Mouse (Mus musculus): ENCODE data around the gene Akap7. TPM values are rescaled to one million over a fixed set of nuclear protein-coding genes. Genes with fewer than 3 reads are reported as not detected.
A peak's percentile ranks its signal among the peaks of the same experiment; 100 is the strongest.

Gene Akap7
- polyA plus RNA-seq (2016; fragmentation: Nextera tagmentation; extraction: Ambion mirVana), result 17.2 and 17.5 TPM in 2 replicates

DNA sequence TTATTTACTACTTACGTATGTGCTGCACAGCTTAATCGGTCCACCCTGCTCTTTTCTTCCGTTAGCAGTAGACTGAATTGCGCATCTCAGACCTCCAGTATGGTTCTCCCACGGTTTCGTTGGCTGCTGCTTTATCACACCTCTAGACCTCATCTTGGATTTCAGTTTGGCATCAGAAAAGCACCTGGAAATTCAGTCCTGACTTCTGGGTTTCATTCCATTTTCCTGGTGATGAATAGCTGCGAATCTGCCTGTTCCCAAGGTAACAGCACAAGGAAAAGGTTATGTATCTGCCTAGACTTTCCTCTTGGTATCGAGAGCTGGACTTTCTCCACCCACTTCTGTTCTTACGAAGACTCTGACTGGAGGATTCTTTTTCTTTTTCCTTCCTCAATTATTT lies at the start of gene Akap7:
TSS of gene Akap7 (minus strand) at position 101 of the 400 bp plus-strand sequence.
- no peaks in the 10 kb centered on the region for H3K27me3 ChIP-seq (ENCODE audit: low read depth, poor library complexity, severe bottlenecking)
- H3K27ac ChIP-seq (replicated peaks), result no peak within 1 kb of the TSS
- no peak within 1 kb of the TSS for H3K4me3 ChIP-seq
- H3K36me3 ChIP-seq, result no peaks in the 10 kb centered on the region
- H3K9me3 ChIP-seq (replicated peaks), result no peaks in the 10 kb centered on the region
- WGBS, result 93% methylated on average over 9 of the region's 9 CpGs
- no peak for DNase-seq (ENCODE audit: low spot score)
- 0 out of 2 replicates have a peak, but pooled peaks cover 7% of the 10 kb centered on the region for H3K4me1 ChIP-seq

DNA sequence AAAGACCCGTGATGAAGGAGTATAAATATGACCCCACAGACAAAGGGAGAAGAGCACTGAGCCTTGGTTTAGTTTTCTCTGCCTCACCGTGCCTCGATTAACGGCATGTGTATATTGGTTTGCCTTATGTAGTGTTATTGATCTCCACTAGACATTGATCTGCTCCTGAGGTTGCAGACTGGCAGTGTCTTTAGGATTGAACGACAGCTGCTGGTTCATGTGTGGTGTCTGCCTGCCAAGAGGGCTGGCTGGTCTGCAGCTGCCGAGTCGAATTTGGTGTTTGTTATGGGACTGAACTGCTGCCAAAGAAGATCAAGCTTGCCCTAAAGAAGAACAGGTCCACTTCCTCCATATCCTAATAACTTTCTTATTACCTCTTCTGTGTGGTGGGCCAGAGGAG lies 46.7 kb upstream of the Akap7 start:
- no peak for DNase-seq (ENCODE audit: low spot score)
- H3K27me3 ChIP-seq (ENCODE audit: low read depth, poor library complexity, severe bottlenecking), result peaks cover 10% of the 10 kb centered on the region
- H3K36me3 ChIP-seq, result no peaks in the 10 kb centered on the region
- 0 out of 2 replicates have a peak, but pooled peaks cover 3% of the 10 kb centered on the region for H3K4me1 ChIP-seq
- 94% methylated on average over 7 of the region's 7 CpGs for WGBS
- H3K27ac ChIP-seq (replicated peaks), result no peak overlapping the region
- H3K9me3 ChIP-seq (replicated peaks), result no peaks in the 10 kb centered on the region
- no peak overlapping the region for H3K4me3 ChIP-seq

DNA sequence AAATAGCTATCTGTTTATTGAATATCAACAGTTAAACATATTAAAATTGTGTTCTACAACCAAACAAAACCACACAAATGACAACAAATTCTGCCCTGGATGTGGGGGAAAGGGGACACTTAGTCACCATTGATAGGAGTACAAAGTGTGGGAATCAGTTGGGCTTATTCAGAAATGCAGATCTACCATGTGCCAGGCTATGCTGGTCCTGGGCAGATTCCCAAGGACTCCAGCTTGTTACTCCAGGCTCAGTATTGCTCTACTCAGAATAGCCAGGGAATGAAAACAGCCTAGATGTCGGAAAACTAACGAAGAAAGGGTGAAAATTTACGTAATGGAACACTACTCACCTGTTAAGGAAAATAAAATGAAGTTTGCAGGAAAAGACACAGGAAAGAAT lies 46.3 kb upstream of the Akap7 start:
- no peak overlapping the region for H3K27ac ChIP-seq (replicated peaks)
- no peak for DNase-seq (ENCODE audit: low spot score)
- H3K4me3 ChIP-seq, result no peak overlapping the region
- 92% methylated on average over 3 of the region's 3 CpGs for WGBS
- no peaks in the 10 kb centered on the region for H3K36me3 ChIP-seq
- peaks cover 10% of the 10 kb centered on the region for H3K27me3 ChIP-seq (ENCODE audit: low read depth, poor library complexity, severe bottlenecking)
- H3K4me1 ChIP-seq, result no peaks in the 10 kb centered on the region
- H3K9me3 ChIP-seq (replicated peaks), result no peaks in the 10 kb centered on the region

DNA sequence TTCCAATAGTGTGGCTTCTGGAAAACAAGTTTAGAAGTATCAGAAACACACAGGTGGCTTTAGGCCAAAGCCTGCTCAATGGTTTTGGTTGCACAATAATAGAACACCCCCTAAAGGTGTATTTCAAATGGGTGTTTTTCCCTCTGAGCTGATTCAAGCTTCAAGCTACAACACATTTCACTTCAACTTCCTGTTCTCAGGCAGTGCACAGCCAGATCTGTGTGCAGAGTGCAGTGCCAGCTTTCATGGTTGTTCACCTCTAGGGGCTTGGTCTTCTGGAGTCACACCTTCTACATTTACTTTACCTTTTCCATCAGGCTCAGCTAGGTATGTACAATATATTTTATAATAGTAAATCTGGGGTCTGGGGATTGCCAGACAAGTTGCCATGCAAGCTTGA lies 35.1 kb upstream of the Akap7 start:
- Histone ChIP-seq H3K4me1 (no peaks in the 10 kb centered on the region), H3K4me3 (no peak overlapping the region), H3K36me3 (no peaks in the 10 kb centered on the region), H3K27me3 (ENCODE audit: low read depth, poor library complexity, severe bottlenecking) (no peaks in the 10 kb centered on the region), H3K27ac (replicated peaks) (no peak overlapping the region), H3K9me3 (replicated peaks) (peaks cover 7% of the 10 kb centered on the region; the same call in 1 of the 2 replicates)
- DNase-seq (ENCODE audit: low spot score), result no peak

DNA sequence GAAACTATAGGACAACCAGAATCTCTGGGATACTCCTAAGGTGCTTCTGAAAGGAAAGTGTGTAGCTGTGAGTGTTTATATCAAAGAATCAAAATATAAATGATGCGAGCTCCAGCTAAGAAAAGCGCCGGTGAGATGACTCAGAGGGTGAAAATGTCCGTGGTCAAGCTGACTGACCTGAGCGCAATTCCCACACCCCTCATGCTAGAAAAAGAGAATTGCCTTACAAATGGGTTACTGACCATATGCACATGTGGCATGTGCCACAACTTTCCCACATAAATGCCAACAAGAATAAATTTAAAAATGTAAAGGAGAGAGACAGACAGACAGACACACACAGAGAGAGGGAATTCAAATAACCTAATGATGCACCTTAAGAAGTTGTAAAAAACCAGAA lies 33.0 kb upstream of the Akap7 start:
- Histone ChIP-seq H3K9me3 (replicated peaks) (peaks cover 7% of the 10 kb centered on the region; the same call in 1 of the 2 replicates), H3K27ac (replicated peaks) (no peak overlapping the region), H3K36me3 (no peaks in the 10 kb centered on the region), H3K4me1 (no peaks in the 10 kb centered on the region), H3K27me3 (ENCODE audit: low read depth, poor library complexity, severe bottlenecking) (no peaks in the 10 kb centered on the region), H3K4me3 (no peak overlapping the region)
- no peak for DNase-seq (ENCODE audit: low spot score)
- WGBS, result 94% methylated on average over 5 of the region's 5 CpGs

DNA sequence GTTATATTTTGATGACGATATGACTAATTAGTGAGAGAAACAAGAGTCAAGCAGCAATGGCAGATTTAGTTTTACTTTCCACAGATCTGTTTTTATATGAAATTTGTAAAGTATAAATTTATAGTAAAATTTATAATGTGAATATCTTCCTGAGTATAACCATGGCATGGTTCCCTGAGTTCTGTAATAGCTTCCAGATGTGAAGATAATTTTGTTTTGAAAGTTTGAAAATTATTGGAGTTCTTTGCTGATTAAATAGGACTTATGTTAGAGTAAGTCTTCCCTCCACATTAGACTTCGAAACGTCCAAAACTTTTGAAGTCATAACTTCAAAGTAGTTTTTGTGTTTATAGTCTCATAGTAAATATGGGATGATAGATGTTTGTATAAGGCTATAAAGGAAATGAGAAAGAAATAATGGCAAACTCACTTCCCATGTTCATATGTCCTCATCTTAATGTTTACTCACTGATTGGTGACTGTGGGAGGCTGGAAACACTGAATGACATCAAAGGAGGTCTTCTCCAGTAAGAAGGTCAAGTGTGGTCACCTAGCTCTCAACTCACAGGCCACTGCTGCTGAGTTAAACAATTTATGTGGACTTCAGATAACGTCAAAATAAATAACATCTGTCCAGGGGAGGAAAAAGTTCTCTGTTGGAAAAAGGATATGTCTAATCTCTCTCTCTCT lies 25.9 kb upstream of the Akap7 start:
- H3K27ac ChIP-seq (replicated peaks), result no peak overlapping the region
- H3K4me3 ChIP-seq, result no peak overlapping the region
- no peaks in the 10 kb centered on the region for H3K9me3 ChIP-seq (replicated peaks)
- no peaks in the 10 kb centered on the region for H3K36me3 ChIP-seq
- WGBS, result 80% methylated on average over 4 of the region's 4 CpGs
- no peak for DNase-seq (ENCODE audit: low spot score)
- H3K27me3 ChIP-seq (ENCODE audit: low read depth, poor library complexity, severe bottlenecking), result no peaks in the 10 kb centered on the region
- H3K4me1 ChIP-seq, result no peaks in the 10 kb centered on the region

DNA sequence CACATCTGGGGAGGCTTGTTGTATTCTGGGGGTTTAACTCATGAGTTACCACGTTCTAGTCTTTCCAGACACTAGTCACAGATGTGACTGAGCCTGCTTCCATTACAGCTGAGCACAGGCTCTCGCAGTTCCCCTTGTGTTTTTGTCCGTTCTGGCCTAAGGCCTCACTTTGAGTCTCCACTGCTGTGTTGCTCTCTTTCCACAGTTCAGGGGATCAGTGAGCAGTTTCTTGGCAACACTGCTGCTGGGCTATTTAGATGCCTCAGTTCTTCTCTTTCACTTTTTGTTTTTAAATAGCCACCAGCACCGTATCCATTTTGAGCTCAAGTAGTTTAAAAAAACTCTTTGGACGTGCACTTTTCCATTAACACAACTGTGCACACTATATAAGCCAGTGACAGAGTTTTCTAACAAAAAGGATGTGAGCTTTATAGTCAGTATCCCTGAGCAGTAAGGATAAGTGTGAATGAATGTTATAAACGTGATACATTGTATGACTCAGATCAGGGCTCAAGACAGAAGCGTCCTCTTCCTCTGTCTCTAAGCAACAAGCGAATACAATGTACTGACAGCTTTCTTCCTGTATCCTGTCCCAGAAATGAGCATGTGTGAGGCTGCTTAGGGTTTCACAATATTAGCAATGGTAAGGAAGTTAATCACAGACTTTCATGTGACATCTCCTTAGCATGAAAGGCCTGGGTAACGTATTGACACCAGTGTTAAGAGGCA lies 23.8 kb upstream of the Akap7 start:
- no peak overlapping the region for H3K4me3 ChIP-seq
- no peaks in the 10 kb centered on the region for H3K4me1 ChIP-seq
- H3K27me3 ChIP-seq (ENCODE audit: low read depth, poor library complexity, severe bottlenecking), result no peaks in the 10 kb centered on the region
- H3K27ac ChIP-seq (replicated peaks), result 0 out of 2 replicates have a peak overlapping the region, but pooled peaks have one; percentile 17
- DNase-seq (ENCODE audit: low spot score), result no peak
- 79% methylated on average over 9 of the region's 9 CpGs for WGBS
- H3K9me3 ChIP-seq (replicated peaks), result no peaks in the 10 kb centered on the region
- H3K36me3 ChIP-seq, result no peaks in the 10 kb centered on the region

DNA sequence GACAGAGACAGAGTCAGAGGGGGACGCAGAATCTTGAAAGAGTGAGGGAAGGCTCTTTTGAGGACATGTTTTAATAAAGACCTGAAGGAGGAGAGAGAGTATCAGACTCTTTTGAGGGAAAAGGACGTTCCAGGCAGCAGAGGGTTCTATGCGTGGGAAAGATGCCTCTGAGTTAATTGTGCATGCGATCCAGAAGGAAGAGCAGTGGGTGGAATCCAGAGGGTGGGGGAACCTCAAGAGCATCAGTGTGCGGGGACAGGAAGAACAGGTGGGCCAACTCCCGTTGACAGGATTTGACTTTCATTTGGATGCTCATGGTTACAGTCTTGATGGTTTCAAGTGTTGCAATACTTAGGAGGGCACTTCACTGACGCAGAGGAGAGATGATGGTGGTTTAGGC lies 22.4 kb upstream of the Akap7 start:
- Histone ChIP-seq H3K27ac (replicated peaks) (no peak overlapping the region), H3K9me3 (replicated peaks) (no peaks in the 10 kb centered on the region), H3K36me3 (no peaks in the 10 kb centered on the region), H3K4me3 (no peak overlapping the region), H3K27me3 (ENCODE audit: low read depth, poor library complexity, severe bottlenecking) (no peaks in the 10 kb centered on the region), H3K4me1 (no peaks in the 10 kb centered on the region)
- DNase-seq (ENCODE audit: low spot score), result no peak
- WGBS, result 94% methylated on average over 7 of the region's 7 CpGs

DNA sequence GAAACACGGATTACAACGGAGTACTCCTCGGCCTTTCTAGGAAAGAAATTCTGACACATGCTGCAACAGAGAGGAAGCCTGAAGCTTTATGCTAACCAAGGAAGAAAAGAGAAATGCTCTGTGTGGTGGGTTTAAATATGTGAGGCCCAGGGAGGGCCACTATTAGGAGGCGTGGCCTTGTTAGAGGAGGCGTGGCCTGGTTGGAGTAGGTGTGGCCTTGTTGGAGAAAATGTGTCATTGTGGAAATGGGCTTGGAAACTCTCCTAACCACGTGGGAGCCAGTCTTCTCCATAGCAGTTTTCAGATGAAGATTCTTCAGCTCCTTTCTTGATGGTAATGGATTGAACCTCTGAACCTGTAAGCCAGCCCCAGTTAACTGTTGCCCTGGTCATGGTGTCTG lies 19.8 kb upstream of the Akap7 start:
- WGBS, result 76% methylated on average over 6 of the region's 6 CpGs
- Histone ChIP-seq H3K36me3 (no peaks in the 10 kb centered on the region), H3K9me3 (replicated peaks) (no peaks in the 10 kb centered on the region), H3K27me3 (ENCODE audit: low read depth, poor library complexity, severe bottlenecking) (no peaks in the 10 kb centered on the region), H3K4me3 (no peak overlapping the region), H3K27ac (replicated peaks) (no peak overlapping the region), H3K4me1 (no peaks in the 10 kb centered on the region)
- DNase-seq (ENCODE audit: low spot score), result peak; percentile 3

DNA sequence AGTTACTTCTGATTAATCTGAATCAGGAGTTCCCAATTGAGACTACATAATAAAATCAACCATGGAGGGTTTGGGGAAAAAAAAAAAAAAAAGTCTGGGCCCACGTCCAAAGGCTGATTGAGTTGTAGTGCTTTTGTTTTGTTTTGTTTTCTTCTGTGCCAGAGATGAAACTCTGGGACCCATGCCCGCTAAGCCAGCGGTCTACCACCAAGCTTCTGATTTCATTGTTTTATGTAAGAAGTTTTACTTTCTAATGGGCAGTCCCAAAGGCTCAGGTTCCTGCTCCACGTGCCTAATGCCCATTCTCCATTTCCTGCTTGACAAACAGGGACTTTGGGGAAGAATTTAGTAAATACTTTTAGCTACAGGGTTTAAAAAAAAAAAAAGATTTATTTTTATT lies 18.0 kb upstream of the Akap7 start:
- peak; percentile 3 for DNase-seq (ENCODE audit: low spot score)
- H3K36me3 ChIP-seq, result no peaks in the 10 kb centered on the region
- 80% methylated on average over 4 of the region's 4 CpGs for WGBS
- H3K4me3 ChIP-seq, result no peak overlapping the region
- H3K9me3 ChIP-seq (replicated peaks), result no peaks in the 10 kb centered on the region
- H3K27me3 ChIP-seq (ENCODE audit: low read depth, poor library complexity, severe bottlenecking), result no peaks in the 10 kb centered on the region
- no peaks in the 10 kb centered on the region for H3K4me1 ChIP-seq
- H3K27ac ChIP-seq (replicated peaks), result no peak overlapping the region

DNA sequence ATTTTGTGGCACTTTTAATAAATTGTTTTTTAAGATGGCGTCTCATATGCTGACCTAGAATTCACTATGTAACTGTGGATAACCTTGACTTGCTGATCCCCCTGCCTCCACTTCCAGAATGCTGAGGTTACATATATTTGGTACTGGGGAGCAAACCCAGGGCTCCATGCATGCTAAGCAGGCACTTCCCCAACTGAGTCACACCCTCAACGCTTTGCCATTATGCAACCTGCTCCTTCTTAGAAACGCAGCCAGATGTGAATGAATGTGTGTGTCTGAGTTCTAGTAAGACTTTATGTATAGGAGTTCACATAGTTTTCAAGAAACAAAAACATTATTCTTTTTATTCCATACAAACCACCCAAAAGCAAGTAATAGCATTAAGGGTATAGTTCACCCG lies 13.5 kb upstream of the Akap7 start:
- no peak overlapping the region for H3K4me3 ChIP-seq
- H3K27ac ChIP-seq (replicated peaks), result no peak overlapping the region
- DNase-seq (ENCODE audit: low spot score), result no peak
- H3K27me3 ChIP-seq (ENCODE audit: low read depth, poor library complexity, severe bottlenecking), result no peaks in the 10 kb centered on the region
- 88% methylated on average over 4 of the region's 4 CpGs for whole genome bisulfite sequencing
- no peaks in the 10 kb centered on the region for H3K36me3 ChIP-seq
- H3K9me3 ChIP-seq (replicated peaks), result no peaks in the 10 kb centered on the region
- peaks cover 6% of the 10 kb centered on the region; the same call in 1 of the 2 replicates for H3K4me1 ChIP-seq

DNA sequence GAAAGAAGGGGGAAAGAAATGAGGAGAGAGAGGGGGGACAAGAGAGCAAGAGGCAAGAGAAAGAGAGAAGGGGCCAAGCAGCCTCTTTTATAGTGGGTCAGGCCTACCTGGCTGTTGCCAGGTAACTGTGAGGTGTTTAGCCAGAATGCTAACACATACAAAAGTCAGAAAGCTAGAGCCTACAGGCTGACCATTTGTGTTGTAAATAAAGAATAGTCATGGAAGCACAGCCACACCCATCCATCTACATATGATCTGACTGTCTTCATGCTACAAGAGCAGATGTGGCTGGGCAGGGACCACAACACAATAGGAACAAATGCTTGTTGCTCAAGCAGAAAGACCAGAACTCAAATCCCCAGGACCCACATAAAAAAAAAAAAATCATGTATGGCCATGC lies 11.9 kb upstream of the Akap7 start:
- Histone ChIP-seq H3K4me1 (peaks cover 7% of the 10 kb centered on the region), H3K9me3 (replicated peaks) (no peaks in the 10 kb centered on the region), H3K27me3 (ENCODE audit: low read depth, poor library complexity, severe bottlenecking) (no peaks in the 10 kb centered on the region; the same call in 1 of the 2 replicates), H3K36me3 (no peaks in the 10 kb centered on the region), H3K27ac (replicated peaks) (no peak overlapping the region), H3K4me3 (no peak overlapping the region)
- DNase-seq (ENCODE audit: low spot score), result no peak

DNA sequence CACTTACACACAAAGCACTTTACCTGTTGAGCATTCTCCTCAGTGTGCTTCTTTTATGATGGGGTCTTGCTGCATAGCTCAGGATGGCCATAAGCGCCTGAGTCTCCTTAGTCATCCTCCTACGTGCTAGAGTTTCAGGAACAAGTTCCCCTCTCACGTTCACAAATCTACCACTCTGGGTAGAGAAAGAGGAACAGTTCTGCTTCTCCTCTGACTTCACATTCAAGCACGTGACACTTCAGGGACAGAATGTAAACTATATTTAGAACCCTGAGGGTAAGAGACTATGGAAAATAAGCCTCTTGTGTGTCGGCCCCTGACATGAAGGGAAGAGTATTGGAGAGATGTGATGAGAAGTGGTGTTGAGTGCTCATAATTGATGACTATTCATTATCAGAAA lies 10.7 kb upstream of the Akap7 start:
- WGBS, result 88% methylated on average over 5 of the region's 5 CpGs
- Histone ChIP-seq H3K4me3 (no peak overlapping the region), H3K9me3 (replicated peaks) (no peaks in the 10 kb centered on the region), H3K36me3 (no peaks in the 10 kb centered on the region), H3K27ac (replicated peaks) (no peak overlapping the region), H3K4me1 (peaks cover 12% of the 10 kb centered on the region), H3K27me3 (ENCODE audit: low read depth, poor library complexity, severe bottlenecking) (peaks cover under 1% of the 10 kb centered on the region)
- no peak for DNase-seq (ENCODE audit: low spot score)

All from midbrain, embryonic 10.5 days (tissue).